Mouse (Mus musculus) small intestine, adult 2 months (tissue): Measurements from ENCODE around the gene Timeless. TPM values are rescaled to one million over a fixed set of nuclear protein-coding genes. Genes with fewer than 3 reads are reported as not detected.

Experiments
- H3K27ac ChIP-seq: fragments of 200-500 bp; 2 replicates; pipeline ENCODE4 v1.5.1; 2012; ENCODE audit warnings: low read depth, low read length, control low read depth, inconsistent platforms; ENCODE audit not compliant: insufficient read depth
- H3K27me3 ChIP-seq: fragments of 200-500 bp; 2 replicates; pipeline ENCODE4 v1.6.1; 2012; ENCODE audit warnings: mild to moderate bottlenecking, moderate library complexity, low read length, inconsistent platforms; ENCODE audit not compliant: control insufficient read depth, insufficient read depth
- H3K36me3 ChIP-seq: fragments of 200-500 bp; 2 replicates; pipeline ENCODE4 v1.6.1; 2012; ENCODE audit warnings: mild to moderate bottlenecking, low read length, control low read depth, inconsistent platforms; ENCODE audit not compliant: control insufficient read depth, insufficient read depth
- H3K4me1 ChIP-seq: fragments of 200-500 bp; 2 replicates; pipeline ENCODE4 v1.6.1; 2012; ENCODE audit warnings: low read length, inconsistent platforms, mixed read lengths; ENCODE audit not compliant: control insufficient read depth, insufficient read depth, insufficient read length
- H3K4me3 ChIP-seq: fragments of 200-500 bp; 2 replicates; pipeline ENCODE4 v1.5.1; 2012; ENCODE audit warnings: low read depth, mild to moderate bottlenecking, control low read depth, inconsistent platforms, low read length, moderate library complexity
- CTCF ChIP-seq: fragments of 200-500 bp; IDR thresholded peaks from 2 replicates; pipeline ENCODE4 v1.5.1; 2012; ENCODE audit warnings: low read depth, mild to moderate bottlenecking, control low read depth, inconsistent platforms, low read length, moderate library complexity, mixed read lengths; ENCODE audit not compliant: insufficient replicate concordance, insufficient read length; ENCODE audit errors: extremely low read depth
- POLR2A ChIP-seq: fragments of 200-500 bp; IDR thresholded peaks from 2 replicates; pipeline ENCODE4 v1.6.1; 2012; ENCODE audit warnings: low read depth, mild to moderate bottlenecking, control low read depth, inconsistent platforms, low read length, moderate library complexity
- WGBS: fragments of 180-500 bp; shearing (Covaris S2); methylation state at CpG from one replicate; pipeline ENCODE4 v1.1.7; 2018; 5-methylcytosine and 5-hydroxymethylcytosine counted together
- polyA plus RNA-seq: library from polyadenylated mRNA; depleted of rRNA; stranded (reverse); fragments of >200 nt; gene quantifications from 2 replicates; pipeline ENCODE4 v1.2.3, GENCODE M21; 2012

The Timeless gene
- polyA plus RNA-seq, 1 experiment, result 2.0 TPM

GRCm38 (mm10) chr10:128214981-128215380 is 16.9 kb upstream of the Timeless start:
- no peak for TF ChIP-seq POLR2A
- no peak for TF ChIP-seq CTCF
- Histone ChIP-seq H3K27ac (no peak overlapping the region), H3K4me3 (no peak overlapping the region), H3K36me3 (no peaks in the 10 kb centered on the region), H3K4me1 (peaks cover 3% of the 10 kb centered on the region; the same call in 1 of the 2 replicates), H3K27me3 (no peaks in the 10 kb centered on the region)
- WGBS, result 76% methylated on average over 5 of the region's 5 CpGs

- no peak for TF ChIP-seq CTCF
- no peak for TF ChIP-seq POLR2A
- no peaks in the 10 kb centered on the region for H3K36me3 ChIP-seq
- H3K27me3 ChIP-seq, result no peaks in the 10 kb centered on the region
- H3K4me1 ChIP-seq, result no peaks in the 10 kb centered on the region
- WGBS, result 92% methylated on average over 18 of the region's 18 CpGs
- no peak overlapping the region for H3K4me3 ChIP-seq
- H3K27ac ChIP-seq, result no peak overlapping the region
Measured at GRCm38 (mm10) chr10:128218387-128219117, 13.3 kb upstream of the Timeless start.

DNA sequence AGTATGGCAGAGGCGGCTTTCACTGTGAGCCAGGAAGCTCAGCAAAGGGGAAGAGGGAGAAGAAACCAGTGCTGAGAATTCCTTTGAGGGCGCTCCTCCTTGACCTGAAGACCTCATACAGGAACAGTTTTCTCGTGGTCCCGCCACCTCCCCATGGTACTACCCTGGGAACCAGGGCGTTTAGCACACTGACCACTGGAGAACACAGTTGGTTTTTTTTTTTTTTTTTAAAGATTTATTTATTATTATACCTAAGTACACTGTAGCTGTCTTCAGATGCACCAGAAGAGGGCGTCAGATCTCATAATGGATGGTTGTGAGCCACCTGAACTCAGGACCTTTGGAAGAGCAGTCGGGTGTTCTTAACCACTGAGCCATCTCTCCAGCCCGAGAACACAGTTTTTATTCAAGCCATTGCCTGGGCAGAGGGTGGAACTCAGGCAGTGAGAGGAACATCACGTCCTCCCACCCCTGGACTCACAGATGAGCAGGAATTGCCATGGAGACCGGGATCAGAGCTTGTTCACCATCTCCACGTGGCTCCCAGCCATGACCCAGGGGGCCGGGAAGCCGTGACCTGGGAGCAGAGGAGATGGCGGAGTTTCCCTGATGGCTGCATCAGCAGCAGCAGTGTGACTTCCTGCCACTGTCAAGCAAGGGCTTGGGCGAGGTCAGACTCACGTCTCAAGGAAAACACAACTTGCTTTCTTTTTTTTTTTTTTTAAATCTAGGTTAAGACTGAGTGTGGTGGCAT is 10.2 kb upstream of the Timeless start:
- no peaks in the 10 kb centered on the region for H3K4me1 ChIP-seq
- TF ChIP-seq POLR2A, result no peak
- TF ChIP-seq CTCF, result no peak
- H3K4me3 ChIP-seq, result no peak overlapping the region
- no peak overlapping the region for H3K27ac ChIP-seq
- 66% methylated on average over 16 of the region's 16 CpGs for WGBS
- no peaks in the 10 kb centered on the region for H3K27me3 ChIP-seq
- no peaks in the 10 kb centered on the region for H3K36me3 ChIP-seq

GRCm38 (mm10) chr10:128225064-128225463 is 6.8 kb upstream of the Timeless start:
- H3K27me3 ChIP-seq, result no peaks in the 10 kb centered on the region
- H3K27ac ChIP-seq, result no peak overlapping the region
- H3K36me3 ChIP-seq, result no peaks in the 10 kb centered on the region
- TF ChIP-seq POLR2A (no peak), CTCF (no peak)
- H3K4me3 ChIP-seq, result no peak overlapping the region
- 75% methylated on average over 5 of the region's 5 CpGs for WGBS
- H3K4me1 ChIP-seq, result no peaks in the 10 kb centered on the region

DNA sequence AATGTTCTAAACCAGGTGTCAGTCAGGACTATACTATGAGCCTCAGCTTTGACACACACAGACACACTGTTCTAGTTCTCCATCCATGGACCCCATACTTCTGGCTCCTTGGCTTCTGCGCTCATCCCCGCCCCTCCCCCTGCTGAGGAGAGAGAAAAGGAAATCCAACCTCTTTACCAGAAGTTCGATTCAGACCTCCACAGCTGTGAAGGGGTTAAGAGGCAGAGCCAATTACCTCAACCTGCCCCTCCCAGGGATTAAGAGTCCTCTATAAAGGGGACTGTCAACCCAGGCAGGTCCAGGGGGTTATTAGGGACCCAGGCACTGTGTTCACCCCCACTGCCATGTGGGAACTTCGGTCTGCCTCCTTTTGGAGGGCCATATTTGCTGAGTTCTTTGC is 6.3 kb upstream of the Timeless start, which contains the start of gene Mip:
Gene Mip, plus strand, starts transcription at position 301 of the 400 bp plus-strand sequence.
- Histone ChIP-seq H3K27ac (no peak within 1 kb of the TSS), H3K4me1 (no peaks in the 10 kb centered on the region), H3K27me3 (no peaks in the 10 kb centered on the region), H3K4me3 (no peak within 1 kb of the TSS), H3K36me3 (no peaks in the 10 kb centered on the region)
- WGBS, result 58% methylated on average over 4 of the region's 4 CpGs
- TF ChIP-seq POLR2A (no peak), CTCF (no peak)

DNA sequence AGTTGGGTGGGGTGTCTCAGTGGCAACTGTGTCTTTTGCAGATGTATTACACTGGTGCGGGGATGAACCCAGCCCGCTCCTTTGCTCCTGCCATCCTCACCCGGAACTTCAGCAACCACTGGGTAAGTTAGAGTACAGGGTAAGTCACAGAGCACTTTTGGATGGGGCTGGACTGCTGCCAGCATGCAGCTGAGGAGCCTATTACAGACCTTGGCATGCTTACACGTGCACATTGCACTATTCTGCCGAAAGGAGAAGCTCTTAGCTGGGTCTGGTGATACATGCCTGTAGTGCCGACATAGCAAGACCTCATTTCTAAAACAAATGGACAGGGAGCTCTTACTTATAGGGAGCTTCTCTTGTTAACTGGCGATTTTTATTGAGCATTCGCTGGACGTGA is 4.3 kb upstream of the Timeless start:
- Histone ChIP-seq H3K27ac (no peak overlapping the region), H3K4me1 (no peaks in the 10 kb centered on the region), H3K36me3 (no peaks in the 10 kb centered on the region), H3K4me3 (no peak overlapping the region), H3K27me3 (no peaks in the 10 kb centered on the region)
- 70% methylated on average over 9 of the region's 9 CpGs for WGBS
- TF ChIP-seq CTCF (no peak), POLR2A (no peak)

GRCm38 (mm10) chr10:128228009-128228408 is 3.9 kb upstream of the Timeless start:
- H3K4me3 ChIP-seq, result no peak overlapping the region
- WGBS, result 88% methylated on average over 8 of the region's 8 CpGs
- TF ChIP-seq POLR2A (no peak), CTCF (no peak)
- H3K4me1 ChIP-seq, result no peaks in the 10 kb centered on the region
- no peak overlapping the region for H3K27ac ChIP-seq
- no peaks in the 10 kb centered on the region for H3K27me3 ChIP-seq
- no peaks in the 10 kb centered on the region for H3K36me3 ChIP-seq
